Mouse (Mus musculus) CD4-positive, CD25-positive, alpha-beta regulatory T cell, adult 4 months (primary cell): ENCODE data around the gene Flvcr1. TPM values are rescaled to one million over a fixed set of nuclear protein-coding genes. Genes with fewer than 3 reads are reported as not detected.

ENCODE experiments used
- ATAC-seq: one replicate; pipeline ENCODE4 v1.8.0; 2017
- polyA plus RNA-seq, 2 experiments: library from polyadenylated mRNA; unstranded; fragments of 100-300 nt; shearing (Covaris generic); gene quantifications; one replicate each; pipeline ENCODE4 v1.2.1; 2017

Flvcr1 gene
- polyA plus RNA-seq: 10 to 100 TPM in 1 of 2 experiments, 1 to 10 TPM in 1; 5.6 to 10.8 TPM

- peak; percentile 95 for ATAC-seq
These were observed at the start of gene Flvcr1 for GRCm38 (mm10) chr1:191026021-191026713. Flvcr1 (minus strand) TSS chr1:191026158.

DNA sequence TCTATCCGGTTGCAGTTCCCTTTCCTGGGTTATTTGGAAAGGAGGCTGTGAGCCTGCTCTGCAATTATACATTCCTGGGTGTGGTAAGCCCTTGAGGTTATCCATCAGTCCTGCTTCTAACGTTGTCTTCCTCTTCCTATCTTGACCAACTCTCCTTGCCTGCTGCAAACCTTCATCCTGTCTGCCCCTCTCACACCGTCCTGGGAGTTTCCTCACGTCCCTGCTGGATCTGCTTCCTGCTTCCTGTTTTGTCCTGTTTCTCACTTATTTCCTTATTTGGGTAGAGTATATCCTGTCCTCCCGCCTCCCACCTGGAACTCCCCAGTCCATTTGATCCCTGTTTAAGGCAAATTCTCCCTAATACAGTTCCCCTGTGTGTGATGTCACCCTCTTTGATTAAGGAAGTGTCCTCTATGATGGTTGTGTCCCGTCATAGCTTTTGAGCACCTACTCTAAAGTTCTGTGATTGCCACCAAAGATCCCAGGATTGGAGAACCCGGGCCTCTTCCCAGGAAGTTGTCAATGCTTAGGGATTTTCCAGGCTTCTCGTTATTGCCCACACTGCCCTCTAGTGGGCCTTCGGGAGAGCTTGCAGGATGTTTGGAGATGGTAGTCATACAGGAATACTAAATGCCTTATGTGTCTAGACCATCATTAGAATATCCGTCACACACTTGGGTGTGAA lies 49.4 kb upstream of the Flvcr1 start:
- ATAC-seq: no peak

DNA sequence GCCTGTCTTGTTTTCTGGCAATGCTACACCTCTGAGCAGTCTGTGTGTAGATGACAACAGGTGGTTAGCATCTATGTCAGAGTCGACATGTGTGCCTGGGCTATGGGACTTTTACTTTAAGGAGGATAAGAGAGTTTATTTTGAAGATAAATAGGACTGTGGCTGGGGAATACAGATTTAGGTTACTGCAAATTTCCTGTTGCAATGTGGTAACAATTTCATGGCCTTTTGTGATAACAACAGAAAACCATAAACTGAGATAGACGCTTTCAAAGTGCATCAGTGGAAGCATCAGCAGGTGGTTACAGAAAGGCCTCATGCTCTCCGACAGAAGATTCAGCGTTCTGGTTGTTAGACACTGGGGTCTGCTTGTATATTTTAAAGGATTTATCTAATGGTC lies 47.5 kb upstream of the Flvcr1 start:
- no peak for ATAC-seq

GRCm38 (mm10) chr1:191073001-191073400 lies 47.0 kb upstream of the Flvcr1 start:
- no peak for ATAC-seq

GRCm38 (mm10) chr1:191072329-191072913 lies 46.5 kb upstream of the Flvcr1 start:
- no peak for ATAC-seq

GRCm38 (mm10) chr1:191071613-191072012 lies 45.7 kb upstream of the Flvcr1 start:
- no peak for ATAC-seq

DNA sequence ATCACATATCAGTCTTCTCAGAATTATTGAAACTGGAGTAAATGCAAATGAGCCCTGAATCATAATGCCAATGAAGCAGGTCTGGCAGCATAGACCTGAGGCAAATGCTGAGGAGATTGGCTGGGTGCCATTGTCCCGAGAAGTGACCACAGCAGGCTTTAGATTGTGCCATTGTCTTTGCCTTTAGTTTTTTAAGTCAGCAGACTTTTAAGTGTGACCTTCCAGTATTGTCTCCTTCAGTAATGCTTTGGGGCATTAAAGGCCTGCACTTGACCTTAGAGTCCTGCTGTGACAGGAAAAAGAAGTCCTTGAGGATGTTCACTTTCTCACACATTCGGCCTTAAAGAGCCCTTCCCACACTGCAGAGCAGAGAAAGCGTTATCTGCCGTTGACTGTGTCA lies 44.3 kb upstream of the Flvcr1 start:
- ATAC-seq: no peak

DNA sequence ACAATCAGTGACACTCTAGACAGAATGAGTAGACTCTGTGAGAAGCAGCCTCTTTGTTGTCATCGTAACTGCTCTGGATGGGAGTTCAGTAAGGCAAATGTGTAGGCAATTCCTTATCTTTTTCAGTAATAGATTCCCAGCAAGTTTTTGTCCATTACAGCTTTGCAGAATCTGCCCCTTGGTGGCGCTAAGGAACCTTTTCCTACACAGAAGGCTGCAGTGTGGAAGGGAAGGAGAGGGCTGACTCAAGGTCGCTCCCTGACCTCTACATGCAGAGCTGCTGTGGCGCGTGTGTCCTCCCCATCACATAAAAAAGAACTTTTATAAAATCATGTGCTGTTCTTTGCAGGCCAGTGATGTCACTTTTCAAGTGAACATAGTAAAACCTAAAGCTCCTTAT lies 42.4 kb upstream of the Flvcr1 start:
- no peak for ATAC-seq

GRCm38 (mm10) chr1:191065188-191065587 lies 39.2 kb upstream of the Flvcr1 start:
- ATAC-seq: no peak

DNA sequence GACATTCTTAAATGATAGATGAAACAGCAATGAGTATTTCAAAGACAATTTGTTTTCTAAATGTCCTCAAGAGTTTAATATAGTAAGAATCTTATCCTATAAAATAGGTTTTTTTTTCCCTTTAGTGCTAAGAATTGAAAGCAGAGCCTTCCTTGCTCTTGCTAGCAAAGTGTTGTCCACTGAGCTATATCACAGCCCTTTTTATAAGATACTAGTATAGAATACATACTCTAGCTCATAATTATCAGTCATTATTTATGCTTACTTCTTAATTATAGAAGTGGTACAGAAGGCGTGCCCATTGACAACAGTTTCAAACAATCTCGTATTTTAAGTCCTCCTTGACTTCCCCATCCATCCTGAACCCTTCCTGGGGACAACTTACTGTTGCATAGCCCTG lies 38.6 kb upstream of the Flvcr1 start:
- no peak for ATAC-seq

DNA sequence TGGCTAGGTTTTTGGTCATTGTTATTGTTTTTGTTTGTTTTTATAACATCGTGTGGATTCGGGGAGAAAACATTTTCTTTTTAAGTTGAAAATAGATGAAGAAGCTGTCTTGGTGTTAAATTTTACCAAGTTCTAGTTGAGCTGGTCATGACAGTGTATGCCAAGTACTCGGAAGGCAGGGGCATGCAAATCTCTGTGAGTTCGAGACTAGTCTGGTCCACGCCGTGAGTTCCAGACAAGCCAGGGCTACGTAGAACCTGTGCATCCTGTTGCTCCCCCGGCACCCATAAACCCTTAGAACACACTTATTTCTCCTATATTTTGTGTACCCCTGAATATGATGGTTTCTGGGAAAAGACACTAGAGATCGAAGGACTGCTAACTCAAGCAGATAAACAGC lies 37.7 kb upstream of the Flvcr1 start:
- ATAC-seq: no peak

- peak; percentile 94 for ATAC-seq
These were observed 37.0 kb upstream of the Flvcr1 start, which contains the start of the genes Tatdn3 and Nsl1 for GRCm38 (mm10) chr1:191062781-191063485. Tatdn3 (minus strand) TSS chr1:191062932. Nsl1 (plus strand) TSS chr1:191063012.

GRCm38 (mm10) chr1:191062241-191062780 lies 36.4 kb upstream of the Flvcr1 start:
- ATAC-seq: peak; percentile 44

DNA sequence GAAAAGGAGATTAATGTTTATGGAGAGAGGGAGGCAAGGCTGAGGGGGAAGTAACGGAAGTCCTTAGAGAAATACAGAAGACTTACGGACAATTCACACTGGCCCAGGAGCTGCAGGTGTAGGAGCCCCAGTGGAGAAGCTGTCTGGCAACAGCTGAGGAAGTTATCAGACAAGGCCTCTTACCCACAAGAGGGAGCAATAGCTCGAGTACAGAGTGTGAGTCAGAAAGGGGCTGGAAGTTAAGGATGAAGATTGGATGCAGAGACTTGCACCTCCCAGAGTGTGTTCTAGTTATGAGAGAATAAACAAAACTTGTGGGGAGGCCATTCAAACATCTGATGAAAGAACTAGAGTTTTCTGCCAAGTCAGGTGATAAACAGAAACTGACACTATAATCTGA lies 31.5 kb upstream of the Flvcr1 start:
- ATAC-seq: no peak

GRCm38 (mm10) chr1:191055533-191055873 lies 29.5 kb upstream of the Flvcr1 start:
- ATAC-seq: no peak

DNA sequence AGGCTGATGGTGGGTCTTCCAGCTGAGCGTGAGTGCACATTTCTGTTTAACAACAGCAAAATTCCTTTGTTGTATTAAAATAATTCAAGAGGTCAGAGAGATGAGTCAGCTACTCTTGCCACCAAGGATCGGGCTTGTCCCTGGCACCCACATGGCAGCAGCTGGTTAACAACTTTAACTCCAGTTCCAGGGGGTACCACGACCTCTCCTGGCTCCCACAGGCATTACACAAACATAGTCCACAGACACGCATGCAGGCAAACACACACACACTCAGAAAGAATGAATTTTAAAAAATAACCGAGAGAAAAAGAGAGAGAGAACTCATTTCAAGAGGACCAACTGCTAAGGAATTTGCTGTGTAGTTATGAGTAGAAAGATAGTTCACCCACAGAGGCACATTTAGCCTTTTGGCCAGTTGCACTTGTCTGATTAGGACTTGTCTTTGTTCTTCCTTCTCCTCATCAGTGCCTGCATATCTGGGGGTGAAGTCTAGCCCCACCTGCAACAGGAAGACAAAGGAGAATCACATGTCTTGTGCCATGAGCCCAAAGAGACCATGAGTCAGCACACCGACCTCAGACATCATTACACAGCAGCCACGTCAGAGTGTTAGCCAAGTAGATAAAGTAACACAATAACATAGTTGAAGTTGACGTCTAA lies 29.0 kb upstream of the Flvcr1 start:
- no peak for ATAC-seq

- no peak for ATAC-seq
These were observed 27.6 kb upstream of the Flvcr1 start for GRCm38 (mm10) chr1:191053555-191053954.

DNA sequence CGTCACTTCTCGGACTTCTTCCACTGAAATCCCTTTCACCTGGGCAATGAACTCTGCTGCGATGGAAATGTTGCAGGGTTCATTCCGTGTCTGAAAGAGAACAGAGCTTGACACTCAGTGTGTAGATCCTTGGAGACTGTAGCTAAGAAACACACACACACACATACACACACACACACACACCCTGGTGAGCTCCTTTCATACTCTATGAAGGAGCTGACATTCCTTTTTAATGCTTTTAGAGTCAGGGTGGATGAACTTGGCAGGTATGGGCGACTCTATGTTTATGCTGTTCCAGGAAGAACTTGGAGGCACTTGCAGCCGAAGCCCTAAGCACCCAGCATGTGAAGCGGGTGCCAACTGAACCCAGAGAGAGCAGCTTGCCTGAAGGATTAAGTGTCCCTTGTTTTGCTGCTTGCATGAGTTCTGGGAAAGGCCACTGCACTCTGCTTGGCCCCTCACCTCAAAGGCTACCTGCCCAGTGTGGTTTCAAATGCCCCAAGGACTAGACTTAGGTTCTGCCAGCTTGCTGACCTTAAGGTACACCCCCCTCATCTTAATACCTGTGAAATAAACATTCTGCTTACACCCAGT lies 20.4 kb upstream of the Flvcr1 start:
- no peak for ATAC-seq

DNA sequence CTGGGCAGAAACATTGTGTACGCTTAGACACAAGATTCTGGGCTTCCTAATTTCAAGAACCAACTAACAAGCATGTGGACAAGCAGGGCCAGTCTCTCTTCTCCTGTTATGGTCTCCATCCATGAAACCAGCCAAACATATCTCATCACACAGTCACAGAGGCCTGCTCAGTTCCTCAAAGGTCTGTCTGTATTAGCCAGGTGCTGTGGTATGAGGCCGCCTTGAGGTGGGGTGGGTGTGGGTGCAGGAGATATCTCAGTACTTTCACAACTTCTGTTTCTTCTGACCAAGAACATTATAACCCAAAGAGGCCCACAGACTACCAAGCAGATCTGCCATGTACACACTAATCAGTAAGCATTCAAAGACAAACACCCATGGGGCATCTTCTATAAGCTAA lies 19.3 kb upstream of the Flvcr1 start:
- no peak for ATAC-seq

GRCm38 (mm10) chr1:191042688-191043087 lies 16.7 kb upstream of the Flvcr1 start:
- no peak for ATAC-seq

GRCm38 (mm10) chr1:191042106-191042505 lies 16.1 kb upstream of the Flvcr1 start:
- no peak for ATAC-seq

GRCm38 (mm10) chr1:191041352-191041751 lies 15.4 kb upstream of the Flvcr1 start:
- no peak for ATAC-seq
